Mouse (Mus musculus) C3H10T1/2 (cell line): ENCODE results near the gene Zswim9. TPM values are rescaled to one million over a fixed set of nuclear protein-coding genes. Genes with fewer than 3 reads are reported as not detected.

ENCODE experiments used
- polyA plus RNA-seq, 2 experiments: library from polyadenylated mRNA; unstranded; fragments of >200 nt; fragmentation: generic; extraction: Trizol; gene quantifications; one replicate each; pipeline ENCODE4 v1.2.1; 2012; ENCODE audit warnings: missing spikeins in 2 of 2

Gene Zswim9
- polyA plus RNA-seq: 1 to 10 TPM in 1 of 2 experiments, under 1 TPM in 1; 0.66 to 5.3 TPM

DNA sequence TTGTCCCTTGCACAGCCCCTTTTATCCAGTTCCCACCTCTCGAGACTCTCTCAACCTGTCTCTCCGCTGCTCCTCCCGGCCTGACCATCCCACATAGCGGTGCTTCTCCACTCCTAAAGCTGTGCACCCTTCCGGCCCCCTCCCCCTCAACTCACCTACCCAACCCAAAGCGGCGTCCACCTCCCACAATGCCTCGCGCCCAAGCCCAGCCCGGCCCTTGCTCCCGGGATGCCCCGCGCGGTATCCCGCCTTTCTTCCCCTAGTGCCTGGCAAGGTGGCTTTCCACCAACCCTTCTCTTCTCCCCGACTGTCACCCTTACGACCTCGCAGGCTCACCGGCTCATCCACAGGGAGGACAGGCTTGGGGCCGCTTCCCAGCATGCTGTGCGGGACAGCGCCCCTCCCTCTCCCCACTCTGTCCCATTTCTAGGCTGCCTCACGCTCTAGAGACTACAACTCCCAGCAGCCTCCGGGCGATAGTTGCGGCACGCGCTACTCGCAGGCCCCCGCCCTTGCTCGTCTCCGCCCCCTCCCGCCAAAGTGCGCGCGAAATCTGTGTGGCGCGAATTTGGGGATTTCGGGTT, at the start of gene Zswim9:
Gene Zswim9, minus strand, starts transcription at position 414 of the 584 bp plus-strand sequence.

DNA sequence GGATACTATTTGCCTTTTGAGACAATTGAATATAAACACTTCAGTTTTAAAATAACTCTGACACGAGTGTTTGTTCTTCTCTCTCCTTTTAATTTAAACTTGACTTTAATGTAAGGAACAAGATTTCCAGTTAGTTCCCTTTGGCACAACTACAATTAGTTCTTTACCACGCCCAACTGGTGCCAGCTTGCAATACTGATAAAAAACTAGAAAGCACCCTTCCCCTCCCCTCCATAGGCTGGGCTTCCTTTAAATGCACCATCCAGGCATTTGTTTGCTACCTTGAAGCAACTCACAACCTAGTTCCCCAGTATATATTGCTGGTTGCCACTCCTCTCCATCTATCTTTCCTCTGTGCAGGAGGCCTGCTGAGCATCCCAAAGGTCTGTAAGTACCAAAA, 45.8 kb upstream of the Zswim9 start, which contains the start of gene Pla2g4c:
Gene Pla2g4c, plus strand, starts transcription at position 340 of the 400 bp plus-strand sequence.

DNA sequence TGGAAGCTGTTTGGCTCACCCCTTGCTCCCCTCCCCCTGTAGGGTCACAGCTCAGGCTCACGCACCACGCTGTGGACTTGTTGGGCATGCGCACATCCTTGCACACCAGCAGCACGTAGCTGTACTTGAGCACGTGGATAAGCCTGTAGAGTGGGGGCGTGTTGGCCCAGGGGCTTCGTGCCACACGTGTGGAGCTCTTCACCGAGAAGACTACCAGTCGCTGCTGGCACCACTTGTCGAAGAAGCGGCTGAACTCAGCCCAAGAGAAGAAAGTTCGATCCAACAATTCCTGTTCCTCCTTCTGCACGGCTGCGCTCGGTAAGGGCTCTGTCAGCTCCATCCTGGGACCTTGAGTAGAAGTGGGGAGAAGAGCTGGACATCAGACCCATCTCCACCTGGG, 1.4 kb downstream of the Zswim9 start, which contains the start of gene Lig1:
Gene Lig1, plus strand, starts transcription at position 203 of the 400 bp plus-strand sequence.

DNA sequence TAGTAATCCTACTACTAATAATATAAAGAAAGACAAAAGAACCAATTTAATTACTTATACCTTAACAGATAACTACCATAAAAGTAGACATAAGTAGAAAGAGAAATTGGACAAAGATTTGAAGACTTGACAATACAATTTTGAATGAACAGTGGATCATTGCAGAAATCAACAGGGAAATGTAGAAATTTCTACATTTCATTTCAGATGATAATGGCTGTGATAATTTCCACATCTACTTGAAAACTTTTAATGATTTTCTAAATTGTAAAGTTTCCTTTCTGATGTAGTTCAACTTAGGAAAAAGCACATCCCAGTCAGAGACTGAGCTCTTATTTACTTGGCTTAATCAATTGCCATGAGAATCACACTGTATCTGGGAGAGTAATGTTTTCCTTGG, 65.8 kb downstream of the Zswim9 start, which contains the start of gene Vmn1r89:
Gene Vmn1r89, plus strand, starts transcription at position 301 of the 400 bp plus-strand sequence.

Other genes starting within 250 kb of the Zswim9 start
- gene Chmp2a, start 243.9 kb downstream of the Zswim9 start, polyA plus RNA-seq: 100 to 1,000 TPM; 141 to 255 TPM
- 100 to 1,000 TPM; 117 to 284 TPM for gene Ube2m, start 240.4 kb downstream of the Zswim9 start, polyA plus RNA-seq
- 1 to 10 TPM in 1 of 2 experiments, under 1 TPM in 1; 0.67 to 4.8 TPM for gene Mzf1, start 224.0 kb downstream of the Zswim9 start, polyA plus RNA-seq
- gene Vmn1r85, start 183.5 kb downstream of the Zswim9 start, polyA plus RNA-seq: not detected
- not detected for gene Vmn1r86, start 158.8 kb downstream of the Zswim9 start, polyA plus RNA-seq
- not detected for gene Vmn1r87, start 138.6 kb downstream of the Zswim9 start, polyA plus RNA-seq
- under 1 TPM in 1 of 2 experiments, not detected in 1; 0.02 TPM for gene Vmn1r88, start 119.2 kb downstream of the Zswim9 start, polyA plus RNA-seq
- not detected for gene Vmn1r89, start 65.7 kb downstream of the Zswim9 start, polyA plus RNA-seq
- gene Lig1, start 1.4 kb downstream of the Zswim9 start, polyA plus RNA-seq: 100 to 1,000 TPM in 1 of 2 experiments, 10 to 100 TPM in 1; 40.3 to 121 TPM
- under 1 TPM; 0.01 to 0.09 TPM for gene Pla2g4c, start 45.9 kb upstream of the Zswim9 start, polyA plus RNA-seq
- not detected for gene Cabp5, start 119.4 kb upstream of the Zswim9 start, polyA plus RNA-seq
- not detected for gene Bsph1, start 172.1 kb upstream of the Zswim9 start, polyA plus RNA-seq